Mouse (Mus musculus): ENCODE measurements around the gene Slc5a9.

GRCm38 (mm10) chr4:111886018-111886417 is 16.7 kb downstream of the Slc5a9 start:
- TF ChIP-seq CHD2 (IDR thresholded peaks at IDR 0.05; ENCODE audit: low read depth, low read length) (no peak), MAFK (IDR thresholded peaks at IDR 0.05; ENCODE audit: insufficient read depth, low read depth, low read length) (no peak), HCFC1 (IDR thresholded peaks at IDR 0.05; ENCODE audit: borderline replicate concordance, insufficient read depth, low read length) (no peak)

Measured in ES-E14 (cell line).